Mouse (Mus musculus) bone marrow macrophage, adult 2 months (primary cell): ENCODE data around the gene AI597479. TPM values are rescaled to one million over a fixed set of nuclear protein-coding genes. Genes with fewer than 3 reads are reported as not detected.

Experiments
- H3K27ac ChIP-seq: 2 replicates; pipeline ENCODE4 v1.5.1; 2012; ENCODE audit warnings: low read depth, low read length; ENCODE audit not compliant: insufficient read depth
- H3K4me1 ChIP-seq: 2 replicates; pipeline ENCODE4 v1.6.1; 2012; ENCODE audit warnings: low read length; ENCODE audit not compliant: control insufficient read depth, insufficient read depth
- H3K4me3 ChIP-seq: 2 replicates; pipeline ENCODE4 v1.5.1; 2012; ENCODE audit warnings: mild to moderate bottlenecking, low read length, moderate library complexity; ENCODE audit not compliant: insufficient read depth
- CTCF ChIP-seq: IDR thresholded peaks from 2 replicates; pipeline ENCODE4 v1.5.1; 2012; ENCODE audit warnings: low read depth, mild to moderate bottlenecking, low read length, moderate library complexity
- POLR2A ChIP-seq: IDR thresholded peaks from 2 replicates; pipeline ENCODE4 v1.6.1; 2012; ENCODE audit warnings: mild to moderate bottlenecking, low read depth, low read length, borderline replicate concordance
- polyA plus RNA-seq: library from polyadenylated mRNA; stranded (reverse); fragments of >200 nt; gene quantifications from 2 replicates; pipeline ENCODE4 v1.2.4, GENCODE M21; 2012; ENCODE audit not compliant: missing spikeins, insufficient read depth, insufficient read length

The AI597479 gene
- polyA plus RNA-seq, 1 experiment: 10.2 TPM

DNA sequence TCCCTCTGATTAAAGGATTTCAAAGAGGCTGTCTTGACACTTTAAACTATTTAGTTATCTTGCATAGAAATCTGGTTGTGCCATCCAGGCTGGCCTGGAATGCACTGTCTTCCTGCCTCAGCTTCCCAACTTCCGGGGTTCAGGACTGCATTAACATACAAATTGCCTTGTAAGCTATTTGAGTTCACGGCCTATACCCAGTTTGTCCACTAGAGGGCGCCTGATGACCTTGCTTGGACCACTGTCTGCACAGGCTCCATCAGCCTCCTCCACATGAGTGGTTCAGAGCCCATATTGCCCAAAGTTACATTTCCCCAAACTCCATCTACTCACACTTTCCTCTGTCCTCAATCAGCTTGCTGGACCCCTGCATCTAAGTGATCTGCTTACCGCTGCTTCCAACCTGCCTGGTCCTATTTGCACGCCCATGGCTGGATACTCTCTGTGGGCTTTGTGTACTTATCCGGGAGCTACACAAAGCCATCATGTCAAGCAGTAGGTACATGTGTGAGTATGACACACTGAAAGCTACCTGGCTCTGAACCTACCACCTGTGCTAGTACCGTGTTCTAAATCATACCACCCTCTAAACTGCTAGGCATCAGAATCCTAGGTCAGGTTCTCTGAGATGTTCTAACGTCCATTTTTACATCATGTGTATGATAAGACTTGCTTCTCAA is 41.2 kb downstream of the AI597479 start:
- H3K4me3 ChIP-seq: no peak overlapping the region
- TF ChIP-seq CTCF: peak; percentile 98
- TF ChIP-seq POLR2A: no peak
- no peaks in the 10 kb centered on the region for H3K4me1 ChIP-seq
- no peak overlapping the region for H3K27ac ChIP-seq

DNA sequence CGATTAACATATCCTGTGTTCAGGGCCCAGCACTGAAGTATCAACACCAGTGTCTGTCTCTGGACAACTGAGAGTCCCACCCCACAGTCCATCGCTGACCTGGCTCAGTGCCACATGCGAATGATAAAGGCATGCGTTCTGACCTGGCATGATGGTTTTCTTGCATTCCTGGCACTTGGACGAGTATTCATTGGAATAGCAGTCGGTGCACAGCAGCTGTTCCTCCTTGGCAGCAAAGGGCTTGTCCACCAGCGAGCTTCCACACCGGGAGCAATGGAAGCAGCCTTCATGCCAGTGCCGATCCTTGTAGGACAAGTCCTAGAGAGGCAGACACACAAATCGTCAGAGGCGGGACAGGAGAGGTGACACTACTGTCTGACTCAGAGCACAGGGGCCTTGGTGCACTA is 43.0 kb downstream of the AI597479 start:
- TF ChIP-seq CTCF: no peak
- TF ChIP-seq POLR2A: no peak
- H3K4me3 ChIP-seq: no peak overlapping the region
- no peak overlapping the region for H3K27ac ChIP-seq
- H3K4me1 ChIP-seq: no peaks in the 10 kb centered on the region

DNA sequence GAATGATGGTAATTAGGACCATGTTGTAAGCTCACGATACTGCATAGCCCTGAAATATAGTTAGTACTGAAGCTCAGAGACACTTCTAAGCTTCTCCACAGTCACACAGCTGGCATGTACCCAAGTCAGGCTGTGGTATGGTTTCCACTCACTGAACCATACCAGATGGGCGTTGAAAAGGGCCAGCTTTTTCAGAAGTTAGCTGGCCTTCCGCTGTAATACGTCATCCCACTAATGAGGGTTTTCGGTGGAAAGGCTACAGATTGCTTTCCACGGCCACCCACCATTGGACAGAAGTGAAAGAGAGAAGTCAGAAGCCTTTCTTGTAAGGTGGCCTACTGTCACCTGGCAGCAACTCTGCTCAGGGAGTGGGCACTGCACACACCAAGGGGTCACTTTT is 44.3 kb downstream of the AI597479 start:
- no peak overlapping the region for H3K4me3 ChIP-seq
- H3K27ac ChIP-seq: no peak overlapping the region
- H3K4me1 ChIP-seq: no peaks in the 10 kb centered on the region
- TF ChIP-seq CTCF (no peak), POLR2A (no peak)

DNA sequence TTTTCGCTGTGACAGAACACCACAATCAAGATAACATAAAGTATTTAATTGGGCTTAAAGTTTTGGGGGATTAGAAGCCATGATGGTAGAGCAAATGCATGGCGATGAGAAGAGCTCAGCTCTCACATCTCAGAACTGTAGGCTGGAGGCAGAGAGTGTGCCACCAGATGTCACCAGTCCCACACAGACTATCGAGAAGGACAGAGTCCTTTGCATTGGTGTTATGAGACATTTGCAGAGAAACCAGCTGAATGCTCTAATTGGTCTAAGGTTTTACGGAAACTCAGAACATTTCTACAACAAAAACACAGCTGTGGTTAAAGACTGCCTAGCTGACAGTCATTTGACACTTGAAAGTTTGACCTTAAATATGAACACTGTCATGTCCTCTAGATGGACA is 44.8 kb downstream of the AI597479 start:
- Histone ChIP-seq H3K4me1 (no peaks in the 10 kb centered on the region), H3K27ac (no peak overlapping the region)
- TF ChIP-seq CTCF (no peak), POLR2A (no peak)

DNA sequence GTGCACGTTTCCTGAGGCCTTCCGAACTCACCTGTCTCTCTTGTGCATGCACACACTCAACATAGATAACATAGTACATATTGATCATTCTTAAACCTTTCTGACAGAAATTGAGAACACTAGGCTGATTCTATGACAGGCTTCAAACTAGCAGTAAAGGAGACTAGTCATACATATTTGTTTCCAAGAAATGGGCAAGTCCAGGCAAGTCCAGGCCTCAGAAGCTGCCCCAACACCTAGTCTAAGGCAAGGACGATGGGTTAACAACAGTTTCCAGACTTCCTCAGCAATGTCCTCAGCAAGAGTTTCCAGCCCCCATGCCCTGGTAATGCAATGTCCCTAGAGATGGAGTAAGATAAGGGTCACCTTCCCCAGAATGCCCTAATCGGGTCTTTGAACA is 45.3 kb downstream of the AI597479 start:
- TF ChIP-seq CTCF (no peak), POLR2A (no peak)

More for the DNA sequence above, 44.8 kb downstream of the AI597479 start:
- no peak overlapping the region for H3K4me3 ChIP-seq

DNA sequence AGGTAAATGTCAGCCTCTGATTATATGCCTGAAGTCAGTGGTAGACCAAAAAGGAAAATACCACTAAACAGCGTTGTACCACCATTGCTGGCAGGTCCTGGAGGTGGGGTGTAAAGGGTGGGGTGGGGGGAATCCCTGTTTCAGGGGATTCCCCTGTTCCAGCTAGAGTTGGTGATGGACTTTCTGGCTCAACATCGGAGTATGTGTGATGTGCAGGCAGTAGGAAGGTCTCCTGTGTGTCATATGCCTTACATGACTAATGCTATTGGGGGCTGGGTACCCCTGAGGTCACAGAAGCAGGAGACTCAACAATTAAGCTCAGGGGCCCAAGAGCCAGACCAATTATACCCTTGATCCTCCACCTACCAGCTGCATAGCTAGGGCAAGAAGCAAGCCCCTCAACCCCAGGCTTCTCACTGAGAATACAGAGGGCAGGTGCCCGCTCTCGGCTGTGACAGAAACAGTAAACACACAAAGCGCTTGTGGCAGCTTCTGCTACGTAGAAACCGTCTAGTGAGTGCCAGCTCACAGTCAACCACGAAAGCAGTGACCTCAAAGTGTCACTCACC is 45.9 kb downstream of the AI597479 start:
- no peak for TF ChIP-seq CTCF
- TF ChIP-seq POLR2A: no peak
- H3K4me3 ChIP-seq: no peak overlapping the region
- H3K27ac ChIP-seq: no peak overlapping the region

More for the DNA sequence above, 45.3 kb downstream of the AI597479 start:
- H3K4me1 ChIP-seq: no peaks in the 10 kb centered on the region
- H3K27ac ChIP-seq: no peak overlapping the region
- no peak overlapping the region for H3K4me3 ChIP-seq

DNA sequence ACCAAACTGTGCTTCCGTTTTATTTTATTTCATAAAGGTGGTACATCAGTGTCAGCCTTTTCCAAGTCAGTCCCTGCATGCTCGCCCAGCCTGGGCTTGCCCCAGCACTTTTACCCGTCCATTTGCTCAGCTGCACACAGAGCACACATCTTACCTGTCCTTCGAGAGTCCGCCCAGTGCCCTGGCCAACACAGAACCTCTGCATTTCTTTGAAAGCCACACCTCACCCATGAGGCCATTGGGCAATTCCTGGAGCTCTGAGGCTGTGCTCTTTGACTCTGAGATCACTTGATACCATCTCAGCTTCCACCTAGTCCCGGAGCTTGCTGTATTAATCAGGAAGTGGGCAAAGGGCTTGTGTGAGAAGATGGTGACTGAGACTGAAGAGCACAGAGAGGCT is 46.9 kb downstream of the AI597479 start:
- Histone ChIP-seq H3K4me3 (no peak overlapping the region), H3K4me1 (no peaks in the 10 kb centered on the region), H3K27ac (no peak overlapping the region)
- no peak for TF ChIP-seq POLR2A
- no peak for TF ChIP-seq CTCF

More for the DNA sequence above, 45.9 kb downstream of the AI597479 start:
- no peaks in the 10 kb centered on the region for H3K4me1 ChIP-seq

DNA sequence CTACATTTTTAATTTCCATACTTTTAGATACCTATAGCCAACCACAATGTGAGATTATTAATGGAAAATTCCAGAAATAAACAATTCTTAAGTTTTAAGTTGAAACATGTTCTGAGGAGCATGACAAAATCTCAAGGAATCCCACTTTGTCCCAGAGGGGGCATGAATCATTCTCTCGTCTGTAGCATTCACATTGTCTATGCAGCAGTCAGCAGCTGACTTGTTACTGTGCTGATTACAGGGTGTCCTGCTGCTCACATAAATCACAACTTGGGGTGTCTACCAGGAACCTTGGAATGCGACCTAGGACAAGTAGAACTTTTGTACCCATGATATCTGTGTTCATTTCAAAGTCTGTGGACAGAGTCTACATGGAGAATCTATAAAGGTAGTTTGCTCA is 49.0 kb downstream of the AI597479 start:
- TF ChIP-seq CTCF (no peak), POLR2A (no peak)
- Histone ChIP-seq H3K4me3 (no peak overlapping the region), H3K27ac (no peak overlapping the region), H3K4me1 (no peaks in the 10 kb centered on the region)

DNA sequence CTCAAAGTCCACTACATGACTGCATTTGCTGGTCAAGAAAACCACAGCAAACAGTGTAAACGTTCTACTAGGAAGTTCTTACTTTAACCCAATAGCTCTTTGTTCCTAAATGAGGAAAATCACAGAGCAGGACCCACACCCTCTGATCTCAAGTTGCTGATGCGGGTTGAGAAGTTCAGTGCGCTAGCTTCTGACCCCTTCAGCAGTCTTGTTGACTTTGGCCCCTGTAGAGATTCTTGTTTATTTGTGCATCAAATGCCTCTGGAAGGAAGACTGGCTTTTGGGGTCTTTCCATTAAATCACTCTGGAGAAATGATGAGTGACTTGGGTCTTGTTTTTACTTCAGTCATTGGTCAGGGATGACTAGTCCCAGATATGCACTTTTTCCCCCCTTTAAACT is 51.7 kb downstream of the AI597479 start:
- H3K4me3 ChIP-seq: no peak overlapping the region
- no peak overlapping the region for H3K27ac ChIP-seq
- TF ChIP-seq CTCF (no peak), POLR2A (no peak)
- no peaks in the 10 kb centered on the region for H3K4me1 ChIP-seq

DNA sequence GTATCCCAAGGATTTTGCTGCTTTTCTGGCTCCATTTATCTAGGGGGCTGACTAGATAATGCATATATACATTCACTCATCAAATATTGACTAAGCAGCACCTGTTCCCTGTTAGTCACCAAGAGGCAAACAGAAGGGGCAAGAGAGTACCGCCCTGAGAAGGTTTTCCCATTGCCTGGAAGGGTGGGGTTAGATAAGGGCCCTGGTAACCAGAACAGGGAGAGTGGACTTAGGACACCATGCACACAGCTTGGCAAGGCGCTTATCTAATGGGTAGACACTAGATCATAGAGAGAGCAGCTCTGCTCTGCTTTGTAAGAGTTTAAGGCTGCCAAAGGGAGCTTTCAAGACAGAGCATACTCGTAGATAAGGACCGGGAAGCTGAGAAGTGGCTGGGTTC is 54.1 kb downstream of the AI597479 start:
- Histone ChIP-seq H3K4me1 (no peaks in the 10 kb centered on the region), H3K4me3 (no peak overlapping the region), H3K27ac (no peak overlapping the region)
- TF ChIP-seq CTCF (no peak), POLR2A (no peak)

DNA sequence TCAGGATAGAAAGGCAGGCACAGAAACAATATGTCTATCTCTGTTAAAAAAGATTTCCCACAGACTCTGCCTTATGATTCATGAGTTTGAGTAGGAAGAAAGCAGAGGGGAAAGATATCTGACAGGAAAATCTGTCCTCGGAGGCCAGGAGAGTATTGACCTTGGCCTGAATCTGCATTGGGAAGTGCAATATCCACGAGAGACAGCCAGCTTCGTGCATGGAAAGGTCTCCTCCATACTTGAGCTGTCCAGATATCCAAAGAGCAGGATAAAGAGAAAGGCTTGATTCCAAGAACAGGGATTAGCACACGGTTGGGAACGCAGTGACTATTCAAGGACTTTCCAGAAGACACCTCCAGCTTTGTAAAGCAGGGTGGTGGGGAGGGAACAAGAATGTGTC is 55.0 kb downstream of the AI597479 start:
- H3K27ac ChIP-seq: no peak overlapping the region
- H3K4me3 ChIP-seq: no peak overlapping the region
- TF ChIP-seq POLR2A (no peak), CTCF (no peak)
- no peaks in the 10 kb centered on the region for H3K4me1 ChIP-seq
